ENCODE assay signal across 8 mouse cellular contexts in genomic region chr19:45220593-45221457, GRCm38 (mm10). TPM values are rescaled to one million over a fixed set of nuclear protein-coding genes. Genes with fewer than 3 reads are reported as not detected.
DNase-seq lines count a peak whose midpoint lies in the region; ATAC-seq and TF ChIP-seq lines count a peak whose summit lies in the region.

No protein-coding gene starts in this region.

- TF ChIP-seq CTCF in testis, adult 2 months (IDR thresholded peaks at IDR 0.05; ENCODE audit: control insufficient read depth, insufficient read depth, insufficient replicate concordance, low read depth, low read length), result peak; percentile 98

- peaks cover 2% of the 10 kb centered on the region; the same call in 1 of the 2 replicates for H3K9me3 ChIP-seq in erythroblast, embryonic 14.5 days (ENCODE audit: control insufficient read depth, low read length)
- no peaks in the 10 kb centered on the region for H3K9me3 ChIP-seq in heart, embryonic 15.5 days (replicated peaks)
- H3K9me3 ChIP-seq in liver, embryonic 13.5 days (replicated peaks), result no peaks in the 10 kb centered on the region

- TF ChIP-seq POLR2A in testis, adult 2 months (IDR thresholded peaks at IDR 0.05; ENCODE audit: control insufficient read depth, low read depth, low read length), result no peak

- DNase-seq in ES-CJ7 (ENCODE audit: low read depth, low spot score), result peak; percentile 84
- peak; percentile 89 for DNase-seq in kidney, postnatal 10 days
- DNase-seq in liver, embryonic 13.5 days, result peak; percentile 36
- peak; percentile 87 for DNase-seq in neural tube, embryonic 10.5 days (ENCODE audit: extremely low spot score, low spot score)

- peaks cover 63% of the 10 kb centered on the region for H3K27me3 ChIP-seq in erythroblast, embryonic 14.5 days (ENCODE audit: control insufficient read depth)
- peaks cover 71% of the 10 kb centered on the region for H3K27me3 ChIP-seq in heart, embryonic 15.5 days
- H3K27me3 ChIP-seq in liver, embryonic 13.5 days, result peaks cover 72% of the 10 kb centered on the region
- peaks cover 6% of the 10 kb centered on the region for H3K27me3 ChIP-seq in testis, adult 2 months (ENCODE audit: control insufficient read depth, insufficient read depth, low read length)

- no peaks in the 10 kb centered on the region for H3K4me1 ChIP-seq in brown adipose tissue, adult 24 weeks (ENCODE audit: control insufficient read depth, insufficient read depth, insufficient read length, low read length)
- peaks cover 11% of the 10 kb centered on the region for H3K4me1 ChIP-seq in erythroblast, embryonic 14.5 days (ENCODE audit: control insufficient read depth)
- peaks cover 15% of the 10 kb centered on the region for H3K4me1 ChIP-seq in heart, embryonic 15.5 days (replicated peaks)
- peaks cover 14% of the 10 kb centered on the region for H3K4me1 ChIP-seq in liver, embryonic 13.5 days (replicated peaks)
- peaks cover 9% of the 10 kb centered on the region for H3K4me1 ChIP-seq in testis, adult 2 months (ENCODE audit: control insufficient read depth, insufficient read depth, low read length)

- peak; percentile 44; the same call in 1 of the 2 replicates for ATAC-seq in heart, embryonic 15.5 days (replicated peaks; ENCODE audit: insufficient number of reproducible peaks, insufficient read depth, low FRiP score, low read depth)
- no peak for ATAC-seq in liver, embryonic 13.5 days (ENCODE audit: low read depth)

- H3K4me3 ChIP-seq in brown adipose tissue, adult 24 weeks (ENCODE audit: insufficient read depth, low read depth, low read length), result 0 out of 2 replicates have a peak overlapping the region, but pooled peaks have one; percentile 3
- H3K4me3 ChIP-seq in erythroblast, embryonic 14.5 days (replicated peaks), result peak overlapping the region; percentile 16
- H3K4me3 ChIP-seq in heart, embryonic 15.5 days, result peak overlapping the region; percentile 38
- peak overlapping the region; percentile 35; the same call in 1 of the 2 replicates for H3K4me3 ChIP-seq in liver, embryonic 13.5 days (replicated peaks)
- peak overlapping the region; percentile 23 for H3K4me3 ChIP-seq in testis, adult 2 months (ENCODE audit: control insufficient read depth, low read depth, low read length)

- no peaks in the 10 kb centered on the region for H3K36me3 ChIP-seq in erythroblast, embryonic 14.5 days (ENCODE audit: control insufficient read depth)
- H3K36me3 ChIP-seq in heart, embryonic 15.5 days, result no peaks in the 10 kb centered on the region
- H3K36me3 ChIP-seq in liver, embryonic 13.5 days, result no peaks in the 10 kb centered on the region
- no peaks in the 10 kb centered on the region for H3K36me3 ChIP-seq in testis, adult 2 months (ENCODE audit: control insufficient read depth, insufficient read depth, low read length)

- 2% methylated on average over 29 of the region's 29 CpGs for WGBS in heart, embryonic 15.5 days
- 1% methylated on average over 29 of the region's 29 CpGs for WGBS in liver, embryonic 13.5 days (ENCODE audit: insufficient replicate concordance)

- peak overlapping the region; percentile 29; the same call in 1 of the 2 replicates for H3K9ac ChIP-seq in heart, embryonic 15.5 days
- no peak overlapping the region; the same call in 1 of the 2 replicates for H3K9ac ChIP-seq in liver, embryonic 13.5 days

- H3K4me2 ChIP-seq in heart, embryonic 15.5 days, result peak overlapping the region; percentile 69
- H3K4me2 ChIP-seq in liver, embryonic 13.5 days, result peak overlapping the region; percentile 50

- no peak overlapping the region for H3K27ac ChIP-seq in brown adipose tissue, adult 24 weeks (replicated peaks; ENCODE audit: low read depth, low read length)
- H3K27ac ChIP-seq in heart, embryonic 15.5 days, result no peak overlapping the region
- H3K27ac ChIP-seq in liver, embryonic 13.5 days, result no peak overlapping the region
- H3K27ac ChIP-seq in testis, adult 2 months (ENCODE audit: control insufficient read depth, insufficient read depth, low read depth, low read length), result no peak overlapping the region

RNA-seq across cellular contexts. Expression of gene Lbx1, which starts 14.8 kb away (rescaled TPM):
- polyA plus RNA-seq in brown adipose tissue, adult 24 weeks (2012; ENCODE audit: insufficient read depth, insufficient read length, missing spikeins), result 0.75 TPM in 1 of 2 replicates, not detected in the other
- polyA plus RNA-seq in erythroblast, embryonic 14.5 days (2012), result not detected in 2 replicates
- not detected in 2 replicates for polyA plus RNA-seq in heart, embryonic 15.5 days (2015; fragmentation: Nextera tagmentation; extraction: Ambion mirVana)
- 0.05 TPM in 1 of 2 replicates, not detected in the other for polyA plus RNA-seq in liver, embryonic 13.5 days (2015; fragmentation: Nextera tagmentation; extraction: Ambion mirVana)
- polyA plus RNA-seq in testis, adult 2 months (2012; rRNA removed), result not detected in 2 replicates

Comparison
In these comparisons a context has a peak if more than half of its experiments do, and no peak if none do; other contexts are left out.
1. DNase-seq: peak in every context shown above with its lines; median percentile 89 in kidney, postnatal 10 days; 87 in neural tube, embryonic 10.5 days; 84 in ES-CJ7; 36 in liver, embryonic 13.5 days.